In the genomic region with DNA sequence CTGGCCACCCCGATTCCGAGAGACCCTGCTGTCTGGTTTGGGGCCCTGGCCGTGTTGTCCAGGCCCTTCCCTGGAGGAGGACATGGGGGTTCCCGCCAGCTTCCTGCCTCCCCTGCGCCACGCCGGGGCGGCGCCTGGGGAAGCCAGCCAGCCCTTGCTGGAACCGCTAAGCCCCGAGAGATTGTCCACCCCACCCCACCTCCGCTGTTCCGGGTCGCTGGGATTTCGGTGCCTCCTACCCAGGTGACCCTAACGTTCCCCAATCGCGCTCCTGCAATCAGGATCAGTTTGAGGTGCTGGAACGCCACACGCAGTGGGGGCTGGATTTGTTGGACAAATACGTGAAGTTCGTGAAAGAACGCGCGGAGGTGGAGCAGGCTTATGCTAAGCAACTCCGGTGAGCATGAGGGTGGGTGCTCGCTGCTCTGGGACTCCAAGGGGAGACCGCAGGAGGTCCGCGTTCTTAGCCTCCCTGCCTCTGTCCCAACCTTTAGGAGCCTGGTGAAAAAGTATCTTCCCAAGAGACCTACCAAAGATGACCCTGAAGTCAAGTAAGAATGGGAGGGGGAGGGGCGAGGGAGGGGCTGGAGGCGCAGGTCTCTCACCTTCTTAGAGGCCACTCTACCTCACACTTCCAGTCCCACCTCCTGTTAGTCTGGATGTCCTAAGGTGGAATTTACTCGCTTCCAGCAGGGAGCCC, we compare ENCODE assay signal across 8 mouse cellular contexts. TPM values are rescaled to one million over a fixed set of nuclear protein-coding genes. Genes with fewer than 3 reads are reported as not detected.
DNase-seq lines count a peak whose midpoint lies in the region; ATAC-seq and TF ChIP-seq lines count a peak whose summit lies in the region.

No protein-coding gene starts in this region.

- H3K4me2 ChIP-seq in embryonic facial prominence, embryonic 13.5 days = peak overlapping the region; percentile 95
- peak overlapping the region; percentile 96 for H3K4me2 ChIP-seq in heart, embryonic 14.5 days (ENCODE audit: low read length)
- H3K4me2 ChIP-seq in kidney, postnatal 0 days (ENCODE audit: low read length) = peak overlapping the region; percentile 96

- peak overlapping the region; percentile 53 for H3K27ac ChIP-seq in embryonic facial prominence, embryonic 13.5 days
- peak overlapping the region; percentile 9 to 81; a peak in 2 of 4 replicates for H3K27ac ChIP-seq in heart, embryonic 14.5 days (replicated peaks in 1 of 2; ENCODE audit: control insufficient read depth in 1 of 2, insufficient read depth in 1 of 2, low read depth in 2 of 2, low read length in 2 of 2)
- H3K27ac ChIP-seq in kidney, postnatal 0 days = peak overlapping the region; percentile 83

- peak; percentile 40 for DNase-seq in right cerebral cortex, postnatal 14 days
- no peak for DNase-seq in right cerebral cortex, postnatal 4 days
- peak; percentile 40 for DNase-seq in kidney, postnatal 0 days (ENCODE audit: low spot score)
- DNase-seq in lung, postnatal 14 days = peak; percentile 67
- peak; percentile 43 for DNase-seq in telencephalon, adult 2 months (ENCODE audit: low read depth, low spot score)
- DNase-seq in layer of hippocampus, postnatal 25 days (ENCODE audit: extremely low spot score in 1 of 2, low spot score in 1 of 2) = no peak

- WGBS in embryonic facial prominence, embryonic 13.5 days = 2% methylated on average over 33 of the region's 33 CpGs
- WGBS in heart, embryonic 14.5 days = 2% methylated on average over 32 of the region's 33 CpGs
- WGBS in kidney, postnatal 0 days = 1% methylated on average over 33 of the region's 33 CpGs

- no peaks in the 10 kb centered on the region for H3K9me3 ChIP-seq in embryonic facial prominence, embryonic 13.5 days
- no peaks in the 10 kb centered on the region for H3K9me3 ChIP-seq in heart, embryonic 14.5 days (ENCODE audit: control insufficient read depth, low read length)
- H3K9me3 ChIP-seq in kidney, postnatal 0 days (replicated peaks; ENCODE audit: low read length) = no peaks in the 10 kb centered on the region

- peak overlapping the region; percentile 68 for H3K4me3 ChIP-seq in embryonic facial prominence, embryonic 13.5 days
- H3K4me3 ChIP-seq in heart, embryonic 14.5 days (ENCODE audit: control insufficient read depth in 1 of 2, insufficient read depth in 1 of 2, low read depth in 1 of 2, low read length in 2 of 2) = peak overlapping the region; percentile 57 to 77
- peak overlapping the region; percentile 79 for H3K4me3 ChIP-seq in kidney, postnatal 0 days (replicated peaks; ENCODE audit: low read depth, low read length)

- peak overlapping the region; percentile 82 for H3K9ac ChIP-seq in embryonic facial prominence, embryonic 13.5 days
- H3K9ac ChIP-seq in heart, embryonic 14.5 days (ENCODE audit: low read length) = peak overlapping the region; percentile 84
- H3K9ac ChIP-seq in kidney, postnatal 0 days (ENCODE audit: low read depth, low read length) = peak overlapping the region; percentile 71

- TF ChIP-seq CTCF in kidney, postnatal 0 days (IDR thresholded peaks at IDR 0.05; ENCODE audit: low read depth) = no peak

- peaks cover 27% of the 10 kb centered on the region for H3K4me1 ChIP-seq in embryonic facial prominence, embryonic 13.5 days
- peaks cover 13 to 20% of the 10 kb centered on the region in 2 experiments for H3K4me1 ChIP-seq in heart, embryonic 14.5 days (ENCODE audit: control insufficient read depth in 2 of 2, insufficient read depth in 2 of 2, low read length in 2 of 2)
- peaks cover 12% of the 10 kb centered on the region for H3K4me1 ChIP-seq in kidney, postnatal 0 days (replicated peaks; ENCODE audit: insufficient read depth, low read length)

- H3K36me3 ChIP-seq in embryonic facial prominence, embryonic 13.5 days = peaks cover 29% of the 10 kb centered on the region
- peaks cover 26% of the 10 kb centered on the region for H3K36me3 ChIP-seq in heart, embryonic 14.5 days (ENCODE audit: control insufficient read depth, insufficient read depth, low read length)
- peaks cover 18% of the 10 kb centered on the region; the same call in 1 of the 2 replicates for H3K36me3 ChIP-seq in kidney, postnatal 0 days (ENCODE audit: insufficient read depth, low read length)

- ATAC-seq in embryonic facial prominence, embryonic 13.5 days (ENCODE audit: insufficient number of reproducible peaks, insufficient read depth, low FRiP score, low TSS enrichment, low read depth) = no peak
- no peak for ATAC-seq in heart, embryonic 14.5 days (ENCODE audit: insufficient number of reproducible peaks, insufficient read depth, low FRiP score, low read depth)
- ATAC-seq in kidney, postnatal 0 days (replicated peaks; ENCODE audit: low FRiP score, low read depth) = no peak

- no peaks in the 10 kb centered on the region for H3K27me3 ChIP-seq in embryonic facial prominence, embryonic 13.5 days
- H3K27me3 ChIP-seq in heart, embryonic 14.5 days (ENCODE audit: control insufficient read depth, insufficient read depth, low read length) = no peaks in the 10 kb centered on the region
- H3K27me3 ChIP-seq in kidney, postnatal 0 days (ENCODE audit: insufficient read depth, low read length) = no peaks in the 10 kb centered on the region

RNA-seq across cellular contexts. Expression of a gene that starts 1.4 kb away (rescaled TPM):
- 38.1 and 41.5 TPM in 2 replicates for polyA plus RNA-seq in embryonic facial prominence, embryonic 13.5 days (2015; fragmentation: Nextera tagmentation; extraction: Ambion mirVana)
- polyA plus RNA-seq in heart, embryonic 14.5 days (2014; fragmentation: Nextera tagmentation; extraction: Ambion mirVana) = 32.9 and 33.0 TPM in 2 replicates
- polyA plus RNA-seq in kidney, postnatal 0 days (2015; fragmentation: Nextera tagmentation; extraction: Ambion mirVana) = 40.8 and 43.6 TPM in 2 replicates
- 1 to 10 TPM; 5.9 to 7.4 TPM for total RNA-seq in layer of hippocampus, postnatal 25 days (2021)

RNA-seq across cellular contexts. Expression of a gene that starts 2.4 kb away (rescaled TPM):
- 31.6 and 33.1 TPM in 2 replicates for polyA plus RNA-seq in embryonic facial prominence, embryonic 13.5 days (2015; fragmentation: Nextera tagmentation; extraction: Ambion mirVana)
- 27.4 and 29.0 TPM in 2 replicates for polyA plus RNA-seq in heart, embryonic 14.5 days (2014; fragmentation: Nextera tagmentation; extraction: Ambion mirVana)
- polyA plus RNA-seq in kidney, postnatal 0 days (2015; fragmentation: Nextera tagmentation; extraction: Ambion mirVana) = 37.6 and 40.4 TPM in 2 replicates
- total RNA-seq in layer of hippocampus, postnatal 25 days (2021) = 10 to 100 TPM; 20.4 to 23.3 TPM

RNA-seq across cellular contexts. Expression of a gene that starts 22.7 kb away (rescaled TPM):
- 0.13 and 4.8 TPM in 2 replicates for polyA plus RNA-seq in embryonic facial prominence, embryonic 13.5 days (2015; fragmentation: Nextera tagmentation; extraction: Ambion mirVana)
- 0.74 and 1.00 TPM in 2 replicates for polyA plus RNA-seq in heart, embryonic 14.5 days (2014; fragmentation: Nextera tagmentation; extraction: Ambion mirVana)
- polyA plus RNA-seq in kidney, postnatal 0 days (2015; fragmentation: Nextera tagmentation; extraction: Ambion mirVana) = 2.0 and 2.9 TPM in 2 replicates
- total RNA-seq in layer of hippocampus, postnatal 25 days (2021) = 1 to 10 TPM in 1 of 2 experiments, under 1 TPM in 1; 0.98 to 1.3 TPM

RNA-seq across cellular contexts. Expression of a gene that starts 28.3 kb away (rescaled TPM):
- polyA plus RNA-seq in embryonic facial prominence, embryonic 13.5 days (2015; fragmentation: Nextera tagmentation; extraction: Ambion mirVana) = 2.6 and 2.9 TPM in 2 replicates
- 1.4 and 2.2 TPM in 2 replicates for polyA plus RNA-seq in heart, embryonic 14.5 days (2014; fragmentation: Nextera tagmentation; extraction: Ambion mirVana)
- 0.87 and 1.1 TPM in 2 replicates for polyA plus RNA-seq in kidney, postnatal 0 days (2015; fragmentation: Nextera tagmentation; extraction: Ambion mirVana)
- 1 to 10 TPM; 3.3 to 3.5 TPM for total RNA-seq in layer of hippocampus, postnatal 25 days (2021)

RNA-seq across cellular contexts. Expression of a gene that starts 56.6 kb away (rescaled TPM):
- polyA plus RNA-seq in embryonic facial prominence, embryonic 13.5 days (2015; fragmentation: Nextera tagmentation; extraction: Ambion mirVana) = 0.18 TPM in 1 of 2 replicates, not detected in the other
- polyA plus RNA-seq in heart, embryonic 14.5 days (2014; fragmentation: Nextera tagmentation; extraction: Ambion mirVana) = not detected in 2 replicates
- 0.08 and 0.09 TPM in 2 replicates for polyA plus RNA-seq in kidney, postnatal 0 days (2015; fragmentation: Nextera tagmentation; extraction: Ambion mirVana)
- not detected for total RNA-seq in layer of hippocampus, postnatal 25 days (2021)

Comparison
In these comparisons a context has a peak if more than half of its experiments do, and no peak if none do; other contexts are left out.
1. DNase-seq: peak in right cerebral cortex, postnatal 14 days (single experiment), kidney, postnatal 0 days (single experiment), lung, postnatal 14 days (single experiment) and telencephalon, adult 2 months (single experiment); none in right cerebral cortex, postnatal 4 days (single experiment) and layer of hippocampus, postnatal 25 days (0 of 2).
2. Peak in every context shown above with its lines, with median percentiles within 50 percentile points of each other: H3K27ac ChIP-seq, H3K4me2 ChIP-seq, H3K4me3 ChIP-seq and H3K9ac ChIP-seq.